Mouse (Mus musculus) heart, embryonic 10.5 days (tissue): ENCODE results near the gene Rere. TPM values are rescaled to one million over a fixed set of nuclear protein-coding genes. Genes with fewer than 3 reads are reported as not detected.
A peak's percentile ranks its signal among the peaks of the same experiment; 100 is the strongest.
"Not testable (repeated sequence)": the region's sequence is repeated elsewhere in the genome, so short reads cannot be mapped to it uniquely, and the experiment has no call there.

Experiments used
- DNase-seq: peaks from one replicate; pipeline ENCODE4 v3.0.0-alpha.2; 2017; ENCODE audit warnings: low spot score
- H3K27ac ChIP-seq: fragments of 300-500 bp; sonication (generic); 2 replicates; pipeline ENCODE4 v1.5.1; 2016; ENCODE audit warnings: mild to moderate bottlenecking
- H3K27me3 ChIP-seq: fragments of 300-500 bp; sonication (generic); 2 replicates; pipeline ENCODE4 v1.6.1; 2016; ENCODE audit warnings: mild to moderate bottlenecking; ENCODE audit not compliant: poor library complexity, insufficient read depth, severe bottlenecking
- H3K36me3 ChIP-seq: fragments of 300-500 bp; sonication (generic); 2 replicates; pipeline ENCODE4 v1.6.1; 2016; ENCODE audit warnings: mild to moderate bottlenecking, moderate library complexity
- H3K4me1 ChIP-seq: fragments of 300-500 bp; sonication (generic); 2 replicates; pipeline ENCODE4 v1.6.1; 2016; ENCODE audit warnings: mild to moderate bottlenecking
- H3K4me3 ChIP-seq: fragments of 300-500 bp; sonication (generic); 2 replicates; pipeline ENCODE4 v1.5.1; 2016; ENCODE audit warnings: mild to moderate bottlenecking, moderate library complexity
- H3K9me3 ChIP-seq: fragments of 300-500 bp; sonication (generic); 2 replicates; pipeline ENCODE4 v1.6.1; 2016; ENCODE audit warnings: mild to moderate bottlenecking, moderate library complexity
- WGBS: fragments of 180-500 bp; shearing (Covaris S2); methylation state at CpG from one replicate; pipeline ENCODE4 v1.1.7; 2016; 5-methylcytosine and 5-hydroxymethylcytosine counted together
- polyA plus RNA-seq: library from polyadenylated mRNA; unstranded; fragments of >200 nt; fragmentation: Nextera tagmentation; extraction: Ambion mirVana; gene quantifications from 2 replicates; pipeline ENCODE4 v1.2.1, GENCODE M21; 2016

The Rere gene
- polyA plus RNA-seq, 1 experiment from 2014 or later, result 31.6 TPM

GRCm38 (mm10) chr4:150594298-150594829, 312.9 kb downstream of the Rere start:
- Histone ChIP-seq H3K27ac (no peak overlapping the region), H3K27me3 (no peaks in the 10 kb centered on the region), H3K4me1 (peaks cover 84% of the 10 kb centered on the region), H3K9me3 (no peaks in the 10 kb centered on the region), H3K36me3 (no peaks in the 10 kb centered on the region), H3K4me3 (no peak overlapping the region)
- no peak for DNase-seq
- WGBS, result 88% methylated on average over 4 of the region's 4 CpGs

- WGBS, result 70% methylated on average over 3 of the region's 3 CpGs
- Histone ChIP-seq H3K27ac (no peak overlapping the region), H3K4me3 (no peak overlapping the region), H3K9me3 (no peaks in the 10 kb centered on the region), H3K4me1 (peaks cover 83% of the 10 kb centered on the region), H3K36me3 (no peaks in the 10 kb centered on the region), H3K27me3 (no peaks in the 10 kb centered on the region)
- DNase-seq, result no peak
These were observed 313.6 kb downstream of the Rere start for GRCm38 (mm10) chr4:150595071-150595470.

- H3K4me3 ChIP-seq, result no peak overlapping the region
- no peaks in the 10 kb centered on the region for H3K36me3 ChIP-seq
- H3K9me3 ChIP-seq, result no peaks in the 10 kb centered on the region
- H3K27ac ChIP-seq, result no peak overlapping the region
- DNase-seq, result peak; percentile 61
- H3K27me3 ChIP-seq, result no peaks in the 10 kb centered on the region
- peaks cover 73% of the 10 kb centered on the region for H3K4me1 ChIP-seq
- WGBS, result 76% methylated on average over 5 of the region's 5 CpGs
These were observed 314.5 kb downstream of the Rere start for GRCm38 (mm10) chr4:150595991-150596390.

- WGBS, result 48% methylated on average over 1 of the region's 1 CpGs
These were observed 317.2 kb downstream of the Rere start for GRCm38 (mm10) chr4:150598686-150599085.

GRCm38 (mm10) chr4:150599119-150599992, 317.9 kb downstream of the Rere start:
- Histone ChIP-seq H3K4me3 (no peak overlapping the region), H3K27ac (no peak overlapping the region), H3K27me3 (no peaks in the 10 kb centered on the region), H3K4me1 (peaks cover 53% of the 10 kb centered on the region), H3K36me3 (no peaks in the 10 kb centered on the region; the same call in 1 of the 2 replicates), H3K9me3 (no peaks in the 10 kb centered on the region)
- 53% methylated on average over 3 of the region's 3 CpGs for WGBS
- DNase-seq, result no peak

More at GRCm38 (mm10) chr4:150598686-150599085, 317.2 kb downstream of the Rere start:
- H3K36me3 ChIP-seq, result no peaks in the 10 kb centered on the region; the same call in 1 of the 2 replicates
- no peaks in the 10 kb centered on the region for H3K27me3 ChIP-seq
- H3K9me3 ChIP-seq, result no peaks in the 10 kb centered on the region
- H3K4me3 ChIP-seq, result no peak overlapping the region
- DNase-seq, result no peak
- peaks cover 55% of the 10 kb centered on the region for H3K4me1 ChIP-seq
- no peak overlapping the region for H3K27ac ChIP-seq

GRCm38 (mm10) chr4:150600503-150600902, 319.1 kb downstream of the Rere start:
- not testable (repeated sequence) for H3K9me3 ChIP-seq
- peaks cover 54% of the 10 kb centered on the region for H3K4me1 ChIP-seq

GRCm38 (mm10) chr4:150601489-150601888, 320.0 kb downstream of the Rere start:
- Histone ChIP-seq H3K27ac (no peak overlapping the region), H3K4me1 (peaks cover 52% of the 10 kb centered on the region), H3K9me3 (no peaks in the 10 kb centered on the region), H3K36me3 (peaks cover 4% of the 10 kb centered on the region), H3K4me3 (no peak overlapping the region), H3K27me3 (no peaks in the 10 kb centered on the region)
- 90% methylated on average over 10 of the region's 10 CpGs for WGBS
- DNase-seq, result no peak

More at GRCm38 (mm10) chr4:150600503-150600902, 319.1 kb downstream of the Rere start:
- H3K27me3 ChIP-seq, DNase-seq, H3K36me3 ChIP-seq, H3K4me3 ChIP-seq, H3K27ac ChIP-seq: not testable (repeated sequence)
- WGBS, result 87% methylated on average over 2 of the region's 2 CpGs

GRCm38 (mm10) chr4:150603366-150604061, 322.1 kb downstream of the Rere start:
- Histone ChIP-seq H3K36me3 (peaks cover 13% of the 10 kb centered on the region), H3K9me3 (no peaks in the 10 kb centered on the region), H3K27ac (0 out of 2 replicates have a peak overlapping the region, but pooled peaks have one; percentile 16), H3K4me3 (no peak overlapping the region), H3K27me3 (no peaks in the 10 kb centered on the region), H3K4me1 (peaks cover 33% of the 10 kb centered on the region)
- no peak for DNase-seq
- 100% methylated on average over 1 of the region's 1 CpGs for WGBS

GRCm38 (mm10) chr4:150605804-150606203, 324.4 kb downstream of the Rere start:
- no peak overlapping the region for H3K27ac ChIP-seq
- no peak for DNase-seq

GRCm38 (mm10) chr4:150606449-150607161, 325.2 kb downstream of the Rere start:
- H3K9me3 ChIP-seq, result no peaks in the 10 kb centered on the region
- H3K4me3 ChIP-seq, result no peak overlapping the region
- WGBS, result 78% methylated on average over 3 of the region's 3 CpGs
- H3K27ac ChIP-seq, result no peak overlapping the region
- peaks cover 25% of the 10 kb centered on the region for H3K4me1 ChIP-seq
- DNase-seq, result no peak
- no peaks in the 10 kb centered on the region for H3K27me3 ChIP-seq
- H3K36me3 ChIP-seq, result peaks cover 36% of the 10 kb centered on the region

More at GRCm38 (mm10) chr4:150605804-150606203, 324.4 kb downstream of the Rere start:
- Histone ChIP-seq H3K27me3 (no peaks in the 10 kb centered on the region), H3K9me3 (no peaks in the 10 kb centered on the region), H3K4me3 (no peak overlapping the region), H3K36me3 (peaks cover 29% of the 10 kb centered on the region), H3K4me1 (peaks cover 24% of the 10 kb centered on the region)
- 91% methylated on average over 3 of the region's 3 CpGs for WGBS

GRCm38 (mm10) chr4:150608670-150609069, 327.2 kb downstream of the Rere start:
- H3K4me1 ChIP-seq, result peaks cover 25% of the 10 kb centered on the region
- WGBS, result 93% methylated on average over 3 of the region's 3 CpGs
- no peak for DNase-seq
- H3K27ac ChIP-seq, result no peak overlapping the region
- no peak overlapping the region for H3K4me3 ChIP-seq
- no peaks in the 10 kb centered on the region for H3K27me3 ChIP-seq
- H3K36me3 ChIP-seq, result peaks cover 57% of the 10 kb centered on the region
- no peaks in the 10 kb centered on the region for H3K9me3 ChIP-seq

GRCm38 (mm10) chr4:150613715-150614114, 332.3 kb downstream of the Rere start:
- Histone ChIP-seq H3K27ac (no peak overlapping the region), H3K4me1 (peaks cover 9% of the 10 kb centered on the region; the same call in 1 of the 2 replicates), H3K27me3 (no peaks in the 10 kb centered on the region), H3K4me3 (no peak overlapping the region), H3K36me3 (peaks cover 92% of the 10 kb centered on the region), H3K9me3 (no peaks in the 10 kb centered on the region)
- 90% methylated on average over 7 of the region's 7 CpGs for WGBS
- no peak for DNase-seq
